Mouse (Mus musculus) G1E-ER4 (cell line): Measurements from ENCODE around the gene Atp13a2. TPM values are rescaled to one million over a fixed set of nuclear protein-coding genes. Genes with fewer than 3 reads are reported as not detected.

Source experiments
- GATA1 ChIP-seq: IDR thresholded peaks from one replicate; pipeline ENCODE4 v1.8.0; 2012; ENCODE audit warnings: low read length, inconsistent platforms
- polyA plus RNA-seq: library from polyadenylated mRNA; stranded (reverse); fragments of >175 nt; gene quantifications from 2 replicates; pipeline ENCODE4 v1.2.3, GENCODE M21; 2012

Atp13a2 gene
- polyA plus RNA-seq, 1 experiment, result 123 TPM

GRCm38 (mm10) chr4:140959128-140959679 lies 27.5 kb upstream of the Atp13a2 start:
- TF ChIP-seq GATA1, result no peak

- no peak for TF ChIP-seq GATA1
Observed at GRCm38 (mm10) chr4:140959715-140960479, 26.8 kb upstream of the Atp13a2 start.

GRCm38 (mm10) chr4:140960781-140961466 lies 25.7 kb upstream of the Atp13a2 start, which contains the start of gene Sdhb:
Gene Sdhb (plus strand): TSS chr4:140961203.
- TF ChIP-seq GATA1, result no peak

GRCm38 (mm10) chr4:140961467-140962206 lies 25.0 kb upstream of the Atp13a2 start:
- TF ChIP-seq GATA1, result no peak

GRCm38 (mm10) chr4:140962207-140962909 lies 24.3 kb upstream of the Atp13a2 start:
- no peak for TF ChIP-seq GATA1

GRCm38 (mm10) chr4:140962950-140963349 lies 23.7 kb upstream of the Atp13a2 start:
- TF ChIP-seq GATA1, result no peak

- TF ChIP-seq GATA1, result no peak
Observed at GRCm38 (mm10) chr4:140963941-140964597, 22.6 kb upstream of the Atp13a2 start.

- no peak for TF ChIP-seq GATA1
Observed at GRCm38 (mm10) chr4:140964620-140965019, 22.1 kb upstream of the Atp13a2 start.

GRCm38 (mm10) chr4:140967386-140968159 lies 19.1 kb upstream of the Atp13a2 start:
- TF ChIP-seq GATA1, result no peak

GRCm38 (mm10) chr4:140971691-140972090 lies 15.0 kb upstream of the Atp13a2 start:
- TF ChIP-seq GATA1, result no peak

- TF ChIP-seq GATA1, result no peak
Observed at GRCm38 (mm10) chr4:140974408-140974807, 12.3 kb upstream of the Atp13a2 start.

GRCm38 (mm10) chr4:140975356-140975755 lies 11.3 kb upstream of the Atp13a2 start:
- TF ChIP-seq GATA1, result no peak

GRCm38 (mm10) chr4:140977278-140977677 lies 9.4 kb upstream of the Atp13a2 start:
- TF ChIP-seq GATA1, result no peak
